Mouse (Mus musculus): ENCODE measurements at regions not wholly inside any gene's neighbourhood (a gene's known extent, or its start where the extent isn't known, plus 50 kb on each side); places are given as distances from the start of the nearest gene placed in this dataset.

DNA sequence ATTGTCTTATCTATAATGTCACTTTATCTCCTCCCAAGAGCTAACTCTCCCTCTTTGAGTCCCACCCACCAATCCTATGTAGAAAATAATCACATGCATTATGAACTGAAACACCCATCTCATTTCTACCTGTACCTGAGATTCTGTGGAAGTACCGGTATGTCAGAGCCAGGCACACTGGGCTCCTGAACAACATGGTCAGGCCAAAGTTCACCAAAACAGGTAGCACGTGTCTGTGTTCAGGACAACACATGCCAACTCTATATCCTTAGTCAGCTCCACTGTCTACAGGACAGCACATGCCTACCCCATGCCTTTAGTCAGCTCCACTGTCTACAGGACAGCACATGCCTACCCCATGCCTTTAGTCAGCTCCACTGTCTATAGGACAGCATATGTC, 116.4 kb downstream of the Irs2 start:
- WGBS = 81% methylated on average over 2 of the region's 2 CpGs
- H3K9ac ChIP-seq = no peak overlapping the region
- H3K27me3 ChIP-seq (replicated peaks) = peaks cover 4% of the 10 kb centered on the region; the same call in 1 of the 2 replicates
- no peak for ATAC-seq (ENCODE audit: insufficient number of reproducible peaks, low FRiP score)
- no peak overlapping the region for H3K4me2 ChIP-seq
- peaks cover 19% of the 10 kb centered on the region for H3K4me1 ChIP-seq (replicated peaks)
- no peaks in the 10 kb centered on the region for H3K36me3 ChIP-seq
- no peak overlapping the region for H3K4me3 ChIP-seq
- no peaks in the 10 kb centered on the region for H3K9me3 ChIP-seq (replicated peaks)
- no peak overlapping the region for H3K27ac ChIP-seq (ENCODE audit: poor library complexity, severe bottlenecking)

DNA sequence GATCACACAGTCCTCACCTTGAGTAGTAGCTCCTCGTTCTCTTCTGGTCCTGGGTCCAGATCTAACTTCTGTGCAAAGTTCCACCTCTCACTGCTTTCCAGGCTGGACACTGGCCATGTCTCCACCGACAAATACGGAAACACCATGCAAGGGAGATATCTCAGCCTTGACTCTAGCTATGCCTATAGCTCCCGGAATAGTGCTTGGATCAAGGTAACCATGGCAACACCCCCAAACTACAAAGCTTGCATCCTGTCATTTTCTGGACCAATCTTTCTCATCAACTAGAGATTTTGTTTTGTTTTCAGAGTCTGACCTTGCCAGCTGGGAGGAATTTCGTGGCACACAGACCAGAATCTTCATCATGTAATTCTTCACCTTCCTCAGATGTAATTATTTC, 116.8 kb downstream of the Irs2 start:
- Histone ChIP-seq H3K27ac (ENCODE audit: poor library complexity, severe bottlenecking) (no peak overlapping the region), H3K36me3 (no peaks in the 10 kb centered on the region), H3K27me3 (replicated peaks) (peaks cover 4% of the 10 kb centered on the region; the same call in 1 of the 2 replicates), H3K4me1 (replicated peaks) (peaks cover 15% of the 10 kb centered on the region), H3K9ac (no peak overlapping the region), H3K9me3 (replicated peaks) (0 out of 2 replicates have a peak, but pooled peaks cover 1% of the 10 kb centered on the region), H3K4me3 (no peak overlapping the region), H3K4me2 (no peak overlapping the region)
- 82% methylated on average over 5 of the region's 5 CpGs for WGBS
- ATAC-seq (ENCODE audit: insufficient number of reproducible peaks, low FRiP score) = no peak

GRCm38 (mm10) chr8:10885452-10885851, 122.8 kb downstream of the Irs2 start:
- Histone ChIP-seq H3K4me2 (no peak overlapping the region), H3K9ac (no peak overlapping the region), H3K4me3 (no peak overlapping the region), H3K36me3 (no peaks in the 10 kb centered on the region), H3K9me3 (replicated peaks) (0 out of 2 replicates have a peak, but pooled peaks cover 8% of the 10 kb centered on the region), H3K4me1 (replicated peaks) (peaks cover 7% of the 10 kb centered on the region), H3K27ac (ENCODE audit: poor library complexity, severe bottlenecking) (no peak overlapping the region), H3K27me3 (replicated peaks) (peaks cover 12% of the 10 kb centered on the region)
- WGBS = 86% methylated on average over 3 of the region's 3 CpGs
- ATAC-seq (ENCODE audit: insufficient number of reproducible peaks, low FRiP score) = no peak

DNA sequence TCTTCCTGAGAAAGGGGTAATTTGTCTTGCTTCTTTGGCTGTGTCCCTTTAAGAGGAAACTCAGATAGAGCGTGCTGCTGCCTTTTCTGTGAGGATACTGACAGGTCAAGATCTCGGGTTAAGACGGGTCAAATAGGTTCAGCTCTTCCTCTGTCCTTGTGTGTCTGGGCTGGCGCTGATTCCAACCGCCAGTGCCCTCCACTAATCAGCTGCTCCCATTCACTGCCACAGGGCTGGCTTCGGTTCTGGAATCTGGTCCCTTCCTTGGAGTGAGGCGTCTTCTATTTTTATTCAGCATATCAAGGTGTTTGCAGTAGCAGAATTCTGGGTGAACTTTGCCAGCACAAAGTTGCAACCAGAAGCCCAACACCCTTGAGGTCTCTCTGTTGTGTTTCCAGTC, 124.8 kb downstream of the Irs2 start:
- no peak overlapping the region for H3K27ac ChIP-seq (ENCODE audit: poor library complexity, severe bottlenecking)
- peaks cover 7% of the 10 kb centered on the region for H3K4me1 ChIP-seq (replicated peaks)
- no peaks in the 10 kb centered on the region for H3K36me3 ChIP-seq
- H3K9ac ChIP-seq = no peak overlapping the region
- 0 out of 2 replicates have a peak, but pooled peaks cover 8% of the 10 kb centered on the region for H3K9me3 ChIP-seq (replicated peaks)
- H3K4me3 ChIP-seq = no peak overlapping the region
- WGBS = 43% methylated on average over 7 of the region's 7 CpGs
- H3K27me3 ChIP-seq (replicated peaks) = peaks cover 29% of the 10 kb centered on the region
- ATAC-seq (ENCODE audit: insufficient number of reproducible peaks, low FRiP score) = no peak
- no peak overlapping the region for H3K4me2 ChIP-seq

GRCm38 (mm10) chr8:10882381-10882780, 125.9 kb downstream of the Irs2 start:
- Histone ChIP-seq H3K4me2 (no peak overlapping the region), H3K27ac (ENCODE audit: poor library complexity, severe bottlenecking) (no peak overlapping the region), H3K36me3 (no peaks in the 10 kb centered on the region), H3K9ac (no peak overlapping the region), H3K27me3 (replicated peaks) (peaks cover 27% of the 10 kb centered on the region), H3K4me3 (no peak overlapping the region), H3K9me3 (replicated peaks) (0 out of 2 replicates have a peak, but pooled peaks cover 8% of the 10 kb centered on the region), H3K4me1 (replicated peaks) (peaks cover 7% of the 10 kb centered on the region)
- 54% methylated on average over 5 of the region's 5 CpGs for WGBS
- ATAC-seq (ENCODE audit: insufficient number of reproducible peaks, low FRiP score) = no peak

- Histone ChIP-seq H3K27me3 (replicated peaks) (peaks cover 30% of the 10 kb centered on the region), H3K36me3 (no peaks in the 10 kb centered on the region), H3K4me3 (no peak overlapping the region), H3K27ac (ENCODE audit: poor library complexity, severe bottlenecking) (no peak overlapping the region), H3K4me1 (replicated peaks) (peaks cover 7% of the 10 kb centered on the region), H3K9ac (no peak overlapping the region), H3K4me2 (no peak overlapping the region), H3K9me3 (replicated peaks) (no peaks in the 10 kb centered on the region)
- no peak for ATAC-seq (ENCODE audit: insufficient number of reproducible peaks, low FRiP score)
- WGBS = 75% methylated on average over 6 of the region's 6 CpGs
Measured at GRCm38 (mm10) chr8:10879883-10880282, 128.4 kb downstream of the Irs2 start.

DNA sequence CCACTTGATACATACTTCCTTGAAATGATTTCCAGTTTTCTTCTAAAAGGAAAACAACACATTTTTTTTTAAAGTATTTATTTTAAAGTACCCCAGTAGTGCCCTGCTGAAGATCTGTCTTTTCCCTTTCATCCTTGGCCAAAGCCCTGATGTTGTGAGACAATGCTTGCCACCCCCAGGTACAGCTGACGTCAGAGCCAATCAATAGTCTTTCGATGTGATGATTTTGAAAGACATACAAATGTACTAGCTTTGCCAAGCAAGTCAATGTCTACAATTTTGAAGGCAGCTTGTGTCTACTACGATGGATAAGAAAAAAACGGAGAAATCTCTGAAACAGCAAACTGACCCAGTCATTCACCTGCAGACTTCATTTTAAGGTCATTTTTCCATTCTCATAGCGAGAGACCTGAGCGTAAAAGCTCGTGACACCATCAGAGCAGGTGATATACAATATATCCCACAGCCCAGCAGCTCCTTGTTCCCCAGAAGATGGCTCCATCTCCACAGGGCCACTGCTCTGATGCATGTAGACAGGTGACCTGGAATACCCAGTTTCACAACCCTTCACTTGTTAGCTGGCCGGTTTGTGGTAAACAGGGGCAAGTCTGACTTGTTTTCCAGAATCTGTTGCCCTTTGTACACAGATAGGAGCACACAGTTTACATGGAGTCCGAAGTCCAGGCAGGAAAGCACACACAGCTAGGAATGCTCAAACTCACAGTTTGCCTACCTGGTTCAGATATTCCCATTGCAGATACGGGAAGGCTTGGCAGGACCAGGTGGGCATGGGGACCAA, 129.0 kb downstream of the Irs2 start:
- ATAC-seq (ENCODE audit: insufficient number of reproducible peaks, low FRiP score) = no peak
- H3K4me3 ChIP-seq = no peak overlapping the region
- no peaks in the 10 kb centered on the region for H3K36me3 ChIP-seq
- peaks cover 7% of the 10 kb centered on the region for H3K4me1 ChIP-seq (replicated peaks)
- H3K9me3 ChIP-seq (replicated peaks) = no peaks in the 10 kb centered on the region
- 82% methylated on average over 10 of the region's 10 CpGs for WGBS
- H3K9ac ChIP-seq = no peak overlapping the region
- H3K27ac ChIP-seq (ENCODE audit: poor library complexity, severe bottlenecking) = no peak overlapping the region
- no peak overlapping the region for H3K4me2 ChIP-seq
- H3K27me3 ChIP-seq (replicated peaks) = peaks cover 30% of the 10 kb centered on the region

GRCm38 (mm10) chr8:10878371-10878770, 129.9 kb downstream of the Irs2 start:
- H3K27ac ChIP-seq (ENCODE audit: poor library complexity, severe bottlenecking) = no peak overlapping the region
- H3K27me3 ChIP-seq (replicated peaks) = peaks cover 30% of the 10 kb centered on the region
- no peak overlapping the region for H3K9ac ChIP-seq
- no peaks in the 10 kb centered on the region for H3K9me3 ChIP-seq (replicated peaks)
- no peak for ATAC-seq (ENCODE audit: insufficient number of reproducible peaks, low FRiP score)
- WGBS = 81% methylated on average over 4 of the region's 4 CpGs
- H3K4me1 ChIP-seq (replicated peaks) = peaks cover 4% of the 10 kb centered on the region
- H3K4me2 ChIP-seq = no peak overlapping the region
- no peaks in the 10 kb centered on the region for H3K36me3 ChIP-seq
- H3K4me3 ChIP-seq = no peak overlapping the region

GRCm38 (mm10) chr8:10875170-10875569, 133.1 kb downstream of the Irs2 start:
- Histone ChIP-seq H3K9me3 (replicated peaks) (no peaks in the 10 kb centered on the region), H3K4me3 (no peak overlapping the region), H3K9ac (no peak overlapping the region), H3K27ac (ENCODE audit: poor library complexity, severe bottlenecking) (no peak overlapping the region), H3K4me1 (replicated peaks) (no peaks in the 10 kb centered on the region), H3K4me2 (no peak overlapping the region), H3K27me3 (replicated peaks) (peaks cover 19% of the 10 kb centered on the region), H3K36me3 (no peaks in the 10 kb centered on the region)
- WGBS = 80% methylated on average over 6 of the region's 6 CpGs
- no peak for ATAC-seq (ENCODE audit: insufficient number of reproducible peaks, low FRiP score)

DNA sequence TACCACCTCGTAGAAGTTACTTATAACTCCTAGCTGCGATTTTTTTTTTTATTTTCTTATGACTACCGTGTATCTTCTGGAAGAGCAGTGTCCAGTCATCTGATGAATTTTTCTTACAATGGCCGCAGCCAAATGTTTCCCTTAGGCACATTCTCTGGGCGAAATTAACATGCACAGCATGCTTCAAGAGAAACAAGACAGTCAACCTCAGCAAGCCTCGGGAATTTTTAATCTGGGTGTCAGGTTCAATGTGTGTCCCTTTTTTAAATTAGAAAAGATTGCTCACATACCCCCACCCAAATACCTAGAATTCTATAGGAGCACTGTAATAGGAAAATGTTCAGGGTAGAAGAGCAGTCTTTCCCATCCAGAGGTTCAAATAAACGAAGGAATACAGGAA, 136.8 kb downstream of the Irs2 start:
- Histone ChIP-seq H3K4me3 (no peak overlapping the region), H3K4me1 (replicated peaks) (no peaks in the 10 kb centered on the region), H3K9ac (no peak overlapping the region), H3K27me3 (replicated peaks) (peaks cover 1% of the 10 kb centered on the region; the same call in 1 of the 2 replicates), H3K27ac (ENCODE audit: poor library complexity, severe bottlenecking) (no peak overlapping the region), H3K9me3 (replicated peaks) (no peaks in the 10 kb centered on the region), H3K36me3 (no peaks in the 10 kb centered on the region), H3K4me2 (no peak overlapping the region)
- WGBS = 60% methylated on average over 7 of the region's 7 CpGs
- no peak for ATAC-seq (ENCODE audit: insufficient number of reproducible peaks, low FRiP score)

DNA sequence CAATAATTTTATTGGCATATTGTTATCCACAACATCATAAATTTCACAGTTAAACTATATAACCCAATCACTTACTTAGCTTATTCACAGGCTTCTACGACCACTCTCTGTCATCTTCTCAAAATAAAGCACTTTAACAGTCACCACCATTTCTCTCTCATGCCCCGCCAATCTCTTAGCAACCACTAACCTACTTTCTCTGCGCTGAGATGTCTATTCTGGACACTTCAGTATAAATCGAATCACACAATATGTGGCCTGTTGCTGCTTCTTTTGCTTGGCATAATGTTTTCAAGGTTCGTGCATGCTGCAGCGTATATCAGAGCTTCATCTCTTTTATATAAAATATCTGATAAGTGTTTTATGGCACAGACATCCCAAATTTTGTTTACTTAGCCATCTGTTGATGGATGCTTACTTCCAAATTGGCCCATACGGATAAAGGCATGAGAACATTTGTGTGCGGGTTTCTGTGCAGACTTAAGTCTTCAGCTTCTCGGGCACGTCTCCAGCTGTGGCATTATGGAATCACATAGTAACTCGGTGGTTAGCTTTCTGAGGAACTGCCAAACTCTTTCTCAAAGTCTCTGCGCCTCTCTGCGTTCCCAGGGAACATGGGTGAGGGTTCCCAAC, 137.7 kb downstream of the Irs2 start:
- no peak for ATAC-seq (ENCODE audit: insufficient number of reproducible peaks, low FRiP score)
- 81% methylated on average over 13 of the region's 13 CpGs for WGBS
- H3K36me3 ChIP-seq = no peaks in the 10 kb centered on the region

More for the DNA sequence above, 137.7 kb downstream of the Irs2 start:
- Histone ChIP-seq H3K27ac (ENCODE audit: poor library complexity, severe bottlenecking) (no peak overlapping the region), H3K4me1 (replicated peaks) (peaks cover 4% of the 10 kb centered on the region; the same call in 1 of the 2 replicates), H3K9ac (no peak overlapping the region), H3K9me3 (replicated peaks) (no peaks in the 10 kb centered on the region), H3K27me3 (replicated peaks) (no peaks in the 10 kb centered on the region; the same call in 1 of the 2 replicates), H3K4me2 (no peak overlapping the region), H3K4me3 (no peak overlapping the region)
